Mouse (Mus musculus): Measurements from ENCODE around the gene 4921509C19Rik. TPM values are rescaled to one million over a fixed set of nuclear protein-coding genes. Genes with fewer than 3 reads are reported as not detected.
A peak's percentile ranks its signal among the peaks of the same experiment; 100 is the strongest.
"Not testable (repeated sequence)": the region's sequence is repeated elsewhere in the genome, so short reads cannot be mapped to it uniquely, and the experiment has no call there.

The 4921509C19Rik gene
- polyA plus RNA-seq, 1 experiment from 2014 or later = not detected

GRCm38 (mm10) chr2:151498358-151498757 is 22.4 kb upstream of the 4921509C19Rik start:
- no peak for DNase-seq (ENCODE audit: low spot score)
- no peak overlapping the region for H3K27ac ChIP-seq (ENCODE audit: low read depth, low read length)
- H3K27me3 ChIP-seq (ENCODE audit: control insufficient read depth, insufficient read depth, low read length) = no peaks in the 10 kb centered on the region
- no peak overlapping the region for H3K4me2 ChIP-seq (ENCODE audit: low read depth)
- peaks cover 4% of the 10 kb centered on the region; the same call in 1 of the 2 replicates for H3K4me1 ChIP-seq (ENCODE audit: control insufficient read depth, insufficient read depth, low read length)
- H3K4me3 ChIP-seq (ENCODE audit: low read depth, low read length) = no peak overlapping the region
- 52% methylated on average over 3 of the region's 3 CpGs for whole genome bisulfite sequencing
- H3K9ac ChIP-seq (ENCODE audit: low read length) = no peak overlapping the region
- ATAC-seq (ENCODE audit: insufficient read depth, low FRiP score, low TSS enrichment) = no peak
- H3K9me3 ChIP-seq (ENCODE audit: control insufficient read depth, low read length) = no peaks in the 10 kb centered on the region
- peaks cover 7% of the 10 kb centered on the region; the same call in 1 of the 2 replicates for H3K36me3 ChIP-seq (ENCODE audit: control insufficient read depth, insufficient read depth, low read length)

- H3K27ac ChIP-seq (ENCODE audit: low read depth, low read length) = no peak within 1 kb of the TSS
- peak; percentile 96 for DNase-seq (ENCODE audit: low spot score)
- peaks cover 4% of the 10 kb centered on the region; the same call in 1 of the 2 replicates for H3K4me1 ChIP-seq (ENCODE audit: control insufficient read depth, insufficient read depth, low read length)
- H3K27me3 ChIP-seq (ENCODE audit: control insufficient read depth, insufficient read depth, low read length) = no peaks in the 10 kb centered on the region
- H3K4me3 ChIP-seq (ENCODE audit: low read depth, low read length) = peak within 1 kb of the TSS; percentile 89
- WGBS = under 1% methylated on average over 71 of the region's 73 CpGs
- H3K9me3 ChIP-seq (ENCODE audit: control insufficient read depth, low read length) = no peaks in the 10 kb centered on the region
- peak within 1 kb of the TSS; percentile 65 for H3K4me2 ChIP-seq (ENCODE audit: low read depth)
- H3K9ac ChIP-seq (ENCODE audit: low read length) = peak within 1 kb of the TSS; percentile 94
- H3K36me3 ChIP-seq (ENCODE audit: control insufficient read depth, insufficient read depth, low read length) = 0 out of 2 replicates have a peak, but pooled peaks cover 2% of the 10 kb centered on the region
- ATAC-seq (ENCODE audit: insufficient read depth, low FRiP score, low TSS enrichment) = peak; percentile 100
Measured at GRCm38 (mm10) chr2:151494035-151494803, 18.3 kb upstream of the 4921509C19Rik start, which contains the start of gene Nsfl1c. Gene Nsfl1c (plus strand): TSS chr2:151494182.

- H3K4me3 ChIP-seq (ENCODE audit: low read depth, low read length) = no peak overlapping the region
- H3K27me3 ChIP-seq (ENCODE audit: control insufficient read depth, insufficient read depth, low read length) = no peaks in the 10 kb centered on the region
- H3K4me2 ChIP-seq (ENCODE audit: low read depth) = no peak overlapping the region
- H3K4me1 ChIP-seq (ENCODE audit: control insufficient read depth, insufficient read depth, low read length) = no peaks in the 10 kb centered on the region
- no peaks in the 10 kb centered on the region for H3K9me3 ChIP-seq (ENCODE audit: control insufficient read depth, low read length)
- DNase-seq (ENCODE audit: low spot score) = no peak
- H3K36me3 ChIP-seq (ENCODE audit: control insufficient read depth, insufficient read depth, low read length) = no peaks in the 10 kb centered on the region
- H3K27ac ChIP-seq (ENCODE audit: low read depth, low read length) = no peak overlapping the region
- H3K9ac ChIP-seq (ENCODE audit: low read length) = no peak overlapping the region
- ATAC-seq (ENCODE audit: insufficient read depth, low FRiP score, low TSS enrichment) = no peak
Measured at GRCm38 (mm10) chr2:151486496-151486895, 10.5 kb upstream of the 4921509C19Rik start.

- WGBS = 74% methylated on average over 4 of the region's 4 CpGs
- not testable (repeated sequence) for H3K27me3 ChIP-seq (ENCODE audit: control insufficient read depth, insufficient read depth, low read length); DNase-seq (ENCODE audit: low spot score); H3K9ac ChIP-seq (ENCODE audit: low read length); H3K27ac ChIP-seq (ENCODE audit: low read depth, low read length); H3K4me2 ChIP-seq (ENCODE audit: low read depth); H3K4me1 ChIP-seq (ENCODE audit: control insufficient read depth, insufficient read depth, low read length); ATAC-seq (ENCODE audit: insufficient read depth, low FRiP score, low TSS enrichment); H3K36me3 ChIP-seq (ENCODE audit: control insufficient read depth, insufficient read depth, low read length); H3K4me3 ChIP-seq (ENCODE audit: low read depth, low read length); H3K9me3 ChIP-seq (ENCODE audit: control insufficient read depth, low read length)
Measured at GRCm38 (mm10) chr2:151434971-151435370, 41.0 kb downstream of the 4921509C19Rik start.

- not testable (repeated sequence) for H3K4me1 ChIP-seq (ENCODE audit: control insufficient read depth, insufficient read depth, low read length); H3K9me3 ChIP-seq (ENCODE audit: control insufficient read depth, low read length); H3K4me3 ChIP-seq (ENCODE audit: low read depth, low read length); ATAC-seq (ENCODE audit: insufficient read depth, low FRiP score, low TSS enrichment); H3K27ac ChIP-seq (ENCODE audit: low read depth, low read length); DNase-seq (ENCODE audit: low spot score); H3K27me3 ChIP-seq (ENCODE audit: control insufficient read depth, insufficient read depth, low read length); H3K9ac ChIP-seq (ENCODE audit: low read length); H3K4me2 ChIP-seq (ENCODE audit: low read depth); H3K36me3 ChIP-seq (ENCODE audit: control insufficient read depth, insufficient read depth, low read length)
- 56% methylated on average over 4 of the region's 4 CpGs for WGBS
Measured at GRCm38 (mm10) chr2:151434203-151434602, 41.8 kb downstream of the 4921509C19Rik start.

Other genes with a start within 250 kb of the 4921509C19Rik start
- gene Nsfl1c, start 18.0 kb upstream of the 4921509C19Rik start, polyA plus RNA-seq (2014; fragmentation: Nextera tagmentation; extraction: Ambion mirVana) = 287 and 297 TPM in 2 replicates
- 656 and 663 TPM in 2 replicates for gene Fkbp1a, start 66.3 kb upstream of the 4921509C19Rik start, polyA plus RNA-seq (2014; fragmentation: Nextera tagmentation; extraction: Ambion mirVana)
- 1.3 and 1.4 TPM in 2 replicates for gene Sdcbp2, start 96.5 kb upstream of the 4921509C19Rik start, polyA plus RNA-seq (2014; fragmentation: Nextera tagmentation; extraction: Ambion mirVana)
- 4.6 and 4.8 TPM in 2 replicates for gene Snph, start 156.4 kb upstream of the 4921509C19Rik start, polyA plus RNA-seq (2014; fragmentation: Nextera tagmentation; extraction: Ambion mirVana)
- gene Rad21l, start 192.4 kb upstream of the 4921509C19Rik start, polyA plus RNA-seq (2014; fragmentation: Nextera tagmentation; extraction: Ambion mirVana) = 0.19 TPM in 2 replicates
- 6.5 and 8.2 TPM in 2 replicates for gene Tmem74b, start 225.9 kb upstream of the 4921509C19Rik start, polyA plus RNA-seq (2014; fragmentation: Nextera tagmentation; extraction: Ambion mirVana)